Comparison of ENCODE assay signal across 8 mouse cellular contexts in the genomic region with DNA sequence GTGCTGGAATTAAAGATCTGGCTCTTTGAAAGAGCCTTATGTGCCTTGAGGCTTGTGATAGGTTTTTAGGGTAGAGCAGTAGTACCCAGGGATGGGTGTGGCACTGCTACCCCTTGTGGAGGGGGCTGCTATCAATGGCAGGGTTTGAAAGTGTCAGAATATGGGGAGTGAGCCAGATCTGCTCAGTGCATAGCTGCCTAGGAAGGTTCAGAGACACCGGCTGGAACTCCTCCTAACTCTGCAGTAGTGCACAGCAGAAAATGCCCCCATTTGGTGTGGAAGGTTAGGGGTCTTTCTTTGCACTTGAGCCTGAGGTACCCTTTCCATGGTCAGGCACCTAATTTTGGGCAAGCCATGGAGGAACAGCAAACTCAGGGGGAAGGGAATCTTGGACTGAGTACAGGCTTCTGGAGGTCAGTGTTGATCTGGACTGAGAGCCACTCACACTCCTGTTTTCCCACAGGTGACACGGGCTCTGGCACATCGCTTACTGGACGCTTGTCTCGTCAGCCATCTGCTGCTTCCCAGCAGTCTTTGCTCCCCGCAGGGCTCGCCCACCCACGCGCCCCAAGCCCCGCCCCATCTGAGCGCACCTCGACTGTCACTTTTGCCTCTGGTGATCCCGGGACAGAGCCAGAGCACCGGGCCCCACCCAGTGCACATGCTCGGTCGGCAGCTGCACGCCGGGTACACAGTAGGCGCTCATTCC. TPM values are rescaled to one million over a fixed set of nuclear protein-coding genes. Genes with fewer than 3 reads are reported as not detected.
DNase-seq lines count a peak whose midpoint lies in the region; ATAC-seq and TF ChIP-seq lines count a peak whose summit lies in the region.

No protein-coding gene starts in this region.

- 7% methylated on average over 19 of the region's 19 CpGs for WGBS in embryonic facial prominence, embryonic 12.5 days
- 9% methylated on average over 19 of the region's 19 CpGs for WGBS in heart, embryonic 12.5 days
- WGBS in lung, embryonic 15.5 days: 9% methylated on average over 19 of the region's 19 CpGs

- H3K27me3 ChIP-seq in E14TG2a.4 (ENCODE audit: insufficient read depth, low read length): peaks cover 47% of the 10 kb centered on the region
- H3K27me3 ChIP-seq in embryonic facial prominence, embryonic 12.5 days: no peaks in the 10 kb centered on the region
- no peaks in the 10 kb centered on the region for H3K27me3 ChIP-seq in heart, embryonic 12.5 days (replicated peaks)
- H3K27me3 ChIP-seq in lung, embryonic 15.5 days: no peaks in the 10 kb centered on the region

- no peak for TF ChIP-seq CTCF in E14TG2a.4 (conservative IDR thresholded peaks at IDR 0.05; ENCODE audit: low read length)
- no peak for TF ChIP-seq CTCF in layer of hippocampus, adult 2 months (conservative IDR thresholded peaks at IDR 0.05)

- peak overlapping the region; percentile 62 for H3K4me3 ChIP-seq in E14TG2a.4 (replicated peaks; ENCODE audit: low read length)
- H3K4me3 ChIP-seq in embryonic facial prominence, embryonic 12.5 days: peak overlapping the region; percentile 43
- peak overlapping the region; percentile 60 for H3K4me3 ChIP-seq in heart, embryonic 12.5 days
- peak overlapping the region; percentile 52 for H3K4me3 ChIP-seq in layer of hippocampus, adult 2 months
- peak overlapping the region; percentile 59 for H3K4me3 ChIP-seq in lung, embryonic 15.5 days

- peaks cover 17% of the 10 kb centered on the region for H3K4me1 ChIP-seq in E14TG2a.4 (replicated peaks; ENCODE audit: low read depth, low read length)
- 0 out of 2 replicates have a peak, but pooled peaks cover 3% of the 10 kb centered on the region for H3K4me1 ChIP-seq in embryonic facial prominence, embryonic 12.5 days
- peaks cover 11% of the 10 kb centered on the region; the same call in 1 of the 2 replicates for H3K4me1 ChIP-seq in heart, embryonic 12.5 days (replicated peaks)
- H3K4me1 ChIP-seq in lung, embryonic 15.5 days: no peaks in the 10 kb centered on the region

- peak overlapping the region; percentile 61 for H3K4me2 ChIP-seq in embryonic facial prominence, embryonic 12.5 days (replicated peaks)
- H3K4me2 ChIP-seq in heart, embryonic 12.5 days: peak overlapping the region; percentile 84
- peak overlapping the region; percentile 89 for H3K4me2 ChIP-seq in lung, embryonic 15.5 days

- H3K9me3 ChIP-seq in E14TG2a.4 (ENCODE audit: low read length): no peaks in the 10 kb centered on the region
- no peaks in the 10 kb centered on the region for H3K9me3 ChIP-seq in embryonic facial prominence, embryonic 12.5 days
- no peaks in the 10 kb centered on the region for H3K9me3 ChIP-seq in heart, embryonic 12.5 days (replicated peaks)
- H3K9me3 ChIP-seq in lung, embryonic 15.5 days: no peaks in the 10 kb centered on the region

- peaks cover 6% of the 10 kb centered on the region; the same call in 1 of the 2 replicates for H3K36me3 ChIP-seq in E14TG2a.4 (ENCODE audit: insufficient read depth, low read length)
- peaks cover 13% of the 10 kb centered on the region for H3K36me3 ChIP-seq in embryonic facial prominence, embryonic 12.5 days
- H3K36me3 ChIP-seq in heart, embryonic 12.5 days: peaks cover 19% of the 10 kb centered on the region
- H3K36me3 ChIP-seq in lung, embryonic 15.5 days: peaks cover 10% of the 10 kb centered on the region

- peak overlapping the region; percentile 35; the same call in 1 of the 2 replicates for H3K9ac ChIP-seq in embryonic facial prominence, embryonic 12.5 days
- H3K9ac ChIP-seq in heart, embryonic 12.5 days: peak overlapping the region; percentile 71
- peak overlapping the region; percentile 52 for H3K9ac ChIP-seq in lung, embryonic 15.5 days

- peak; percentile 18; the same call in 1 of the 2 replicates for ATAC-seq in embryonic facial prominence, embryonic 12.5 days (ENCODE audit: insufficient number of reproducible peaks, insufficient read depth, low FRiP score, low TSS enrichment)
- peak; percentile 76 for ATAC-seq in heart, embryonic 12.5 days (ENCODE audit: insufficient number of reproducible peaks, low FRiP score)
- ATAC-seq in lung, embryonic 15.5 days (ENCODE audit: borderline replicate concordance, extremely low read depth, low FRiP score, low TSS enrichment): peak; percentile 53

- no peak overlapping the region for H3K27ac ChIP-seq in embryonic facial prominence, embryonic 12.5 days
- H3K27ac ChIP-seq in heart, embryonic 12.5 days (ENCODE audit: poor library complexity, severe bottlenecking): no peak overlapping the region
- H3K27ac ChIP-seq in layer of hippocampus, adult 2 months: no peak overlapping the region
- no peak overlapping the region for H3K27ac ChIP-seq in lung, embryonic 15.5 days

- peak; percentile 18 to 22 for DNase-seq in adrenal gland, postnatal 4 days (ENCODE audit: low spot score in 2 of 2)
- peak; percentile 7 to 42 for DNase-seq in layer of hippocampus, adult 2 months (ENCODE audit: low spot score in 2 of 2)
- DNase-seq in ovary, postnatal 14 days (ENCODE audit: low spot score): peak; percentile 17
- peak; percentile 43 to 56 for DNase-seq in thymus, postnatal 10 days (ENCODE audit: low spot score in 2 of 2)

RNA-seq across cellular contexts. Expression of a gene that starts 42.0 kb away (rescaled TPM):
- 10 to 100 TPM; 57.6 to 62.6 TPM for total RNA-seq in adrenal gland, postnatal 4 days (2021)
- 78.3 and 79.8 TPM in 2 replicates for polyA plus RNA-seq in embryonic facial prominence, embryonic 12.5 days (2016; fragmentation: Nextera tagmentation; extraction: Ambion mirVana)
- polyA plus RNA-seq in heart, embryonic 12.5 days (2016; fragmentation: Nextera tagmentation; extraction: Ambion mirVana): 50.4 and 51.0 TPM in 2 replicates
- total RNA-seq in layer of hippocampus, adult 2 months (2021): 10 to 100 TPM; 64.0 to 67.1 TPM
- polyA plus RNA-seq in lung, embryonic 15.5 days (2015; fragmentation: Nextera tagmentation; extraction: Ambion mirVana): 69.4 and 72.7 TPM in 2 replicates

RNA-seq across cellular contexts. Expression of a gene that starts 45.2 kb away (rescaled TPM):
- 1 to 10 TPM in 1 of 2 experiments, under 1 TPM in 1; 0.42 to 3.2 TPM for total RNA-seq in adrenal gland, postnatal 4 days (2021)
- polyA plus RNA-seq in embryonic facial prominence, embryonic 12.5 days (2016; fragmentation: Nextera tagmentation; extraction: Ambion mirVana): not detected in 2 replicates
- not detected in 2 replicates for polyA plus RNA-seq in heart, embryonic 12.5 days (2016; fragmentation: Nextera tagmentation; extraction: Ambion mirVana)
- total RNA-seq in layer of hippocampus, adult 2 months (2021): 1 to 10 TPM; 2.3 TPM
- not detected in 2 replicates for polyA plus RNA-seq in lung, embryonic 15.5 days (2015; fragmentation: Nextera tagmentation; extraction: Ambion mirVana)

Comparison
In these comparisons a context has a peak if more than half of its experiments do, and no peak if none do; other contexts are left out.
1. ATAC-seq: peak in every context shown above with its lines; median percentile 76 in heart, embryonic 12.5 days; 53 in lung, embryonic 15.5 days; 18 in embryonic facial prominence, embryonic 12.5 days.